Mouse (Mus musculus) mouse embryonic stem cell (cell line): ENCODE results near the gene Tmem139.

Source experiments
- in situ Hi-C, 2 experiments: fragments of 300-500 bp; cut with MboI; formaldehyde crosslinking; loops; 1 replicate in 1 of 2; 3 replicates in 1 of 2; pipeline ENCODE4 v1.14.3; 2019 to 2020; ENCODE audit warnings: low sequenced_read_pairs in 2 of 2, low pct_unique_long_range_greater_than_20kb in 1 of 2, mixed read lengths in 1 of 2; ENCODE audit not compliant: unreplicated experiment in 1 of 2

Tmem139 gene

DNA sequence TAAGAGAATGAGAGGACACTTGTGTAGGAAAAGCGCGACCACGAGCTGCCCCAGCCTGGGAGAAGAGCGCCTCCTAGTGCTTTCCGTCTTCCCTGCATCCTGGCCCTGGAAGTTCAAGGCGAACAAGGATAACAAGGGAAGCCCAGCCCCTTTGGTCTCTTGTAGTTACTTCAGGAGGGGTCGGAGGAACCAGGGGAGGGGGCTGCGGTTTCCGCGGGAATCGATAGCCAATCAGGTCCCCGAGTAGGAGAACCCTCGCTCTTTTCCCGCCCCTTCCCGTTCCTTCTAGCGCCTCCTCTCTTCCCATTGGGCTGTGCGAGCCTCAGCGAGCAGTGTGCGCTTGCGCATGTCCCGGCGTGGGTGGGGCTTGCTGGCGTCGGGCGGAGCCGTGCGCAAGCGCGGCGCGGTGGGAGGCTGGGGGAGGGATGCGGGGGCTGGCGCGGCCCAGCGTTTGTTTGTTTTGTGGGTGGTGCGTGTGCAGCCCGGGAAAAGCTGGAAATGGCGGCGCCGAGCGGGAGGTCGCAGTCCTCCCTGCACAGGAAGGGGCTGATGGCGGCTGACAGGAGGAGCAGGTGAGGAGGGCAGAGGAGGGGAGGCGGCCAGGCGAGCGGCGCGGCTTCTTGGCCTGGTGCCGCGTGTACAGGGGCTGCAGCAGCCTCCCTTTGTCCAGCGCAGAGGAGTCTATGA, 3.0 kb downstream of the Tmem139 start, which contains the start of gene Casp2:
TSS of gene Casp2 (plus strand) at position 360 of the 687 bp plus-strand sequence.
- in situ Hi-C loops, result no loop called here

DNA sequence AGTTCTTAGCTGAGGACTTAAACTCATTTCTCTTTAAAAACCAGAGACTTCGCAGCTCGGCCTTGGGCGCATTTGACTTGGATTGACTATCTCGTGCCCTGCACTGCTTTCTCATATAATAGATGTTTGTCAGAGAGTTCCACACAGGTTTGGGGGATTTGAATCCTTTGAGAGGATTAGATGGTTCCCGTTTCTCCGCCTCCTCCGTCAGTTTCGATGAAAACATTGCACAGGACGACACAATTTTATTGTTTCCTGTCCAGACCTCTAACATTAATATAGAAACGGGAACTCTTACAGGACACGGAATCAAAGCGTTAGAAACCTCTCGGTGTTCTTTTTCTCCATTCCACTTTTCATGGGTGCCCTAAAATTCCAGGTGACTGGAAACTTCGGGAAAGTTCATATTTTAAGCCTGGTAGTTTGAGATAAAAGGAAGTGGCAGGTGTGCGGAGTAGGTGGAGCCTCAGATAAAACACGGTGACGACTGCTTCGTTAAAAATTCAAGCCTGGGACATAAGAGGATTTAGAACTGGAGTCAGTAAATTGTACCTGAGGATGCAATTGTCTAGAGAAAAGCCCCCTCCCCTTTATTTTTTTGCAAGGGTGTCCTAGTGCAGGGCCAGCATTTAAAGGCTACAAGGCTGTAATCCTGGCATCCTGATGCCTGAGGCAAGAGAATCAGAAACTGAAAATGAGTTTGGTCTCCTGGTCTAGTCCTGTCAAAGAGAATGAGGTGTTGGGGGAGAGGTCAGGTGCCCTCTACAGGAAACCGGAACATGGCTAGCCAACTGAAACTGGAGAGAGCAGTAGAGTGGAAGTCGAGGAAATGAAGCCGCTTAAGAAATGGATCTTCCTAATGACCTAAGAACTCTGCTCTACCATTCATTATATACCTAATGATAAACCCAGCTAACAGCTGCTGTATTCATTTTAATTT, 3.9 kb downstream of the Tmem139 start:
- in situ Hi-C loops, result no loop called here

DNA sequence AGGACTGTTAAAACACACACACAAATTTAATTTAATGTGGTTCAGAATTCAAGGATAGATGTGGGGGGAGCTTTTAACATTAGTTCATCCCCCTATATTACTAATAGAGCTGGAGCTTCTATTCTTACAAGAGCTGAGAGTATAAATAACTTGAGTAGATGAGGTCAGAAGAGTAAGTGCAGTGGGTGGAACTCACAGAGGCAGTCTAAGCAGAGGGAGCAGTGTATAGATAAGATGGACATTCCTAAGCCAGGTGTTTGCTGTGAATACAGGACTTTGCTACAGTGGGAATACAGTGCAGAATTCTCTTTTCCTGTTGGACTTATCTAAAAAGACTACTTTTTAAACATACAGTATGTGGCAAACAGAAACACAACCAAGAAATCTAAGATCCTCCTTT, 9.0 kb downstream of the Tmem139 start:
- in situ Hi-C loops, result no loop called here

DNA sequence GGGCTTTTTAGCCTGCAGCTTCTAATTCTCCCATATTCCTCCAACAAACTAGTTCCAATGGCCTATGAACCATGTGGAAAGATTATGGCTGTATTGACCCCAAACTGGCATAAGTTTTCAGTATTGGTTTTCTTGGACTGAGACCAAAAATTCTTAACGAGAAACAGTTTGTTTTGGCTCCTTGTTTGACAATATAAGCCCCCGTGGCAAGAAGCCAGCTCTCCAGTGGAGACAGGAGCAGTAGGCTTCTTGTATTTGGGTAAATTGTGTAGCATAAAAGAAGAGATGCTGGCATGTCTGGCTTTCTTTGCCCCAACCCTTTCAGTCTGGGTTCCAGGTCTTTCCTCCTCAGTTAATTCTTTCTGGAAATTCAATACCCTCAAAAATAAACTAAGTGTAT, 14.4 kb downstream of the Tmem139 start:
- in situ Hi-C loops, result loop anchor here in 1 of 2 experiments (25.0 kb wide), 1 partner anchor 1914 kb away; no protein-coding TSS in a partner anchor

- in situ Hi-C loops, result loop anchor here in 1 of 2 experiments (25.0 kb wide), 1 partner anchor 1921 kb away; no protein-coding TSS in a partner anchor
Observed at GRCm38 (mm10) chr6:42282865-42283528, 21.2 kb downstream of the Tmem139 start.

- in situ Hi-C loops, result loop anchor here in 1 of 2 experiments (25.0 kb wide), 1 partner anchor 1924 kb away; no protein-coding TSS in a partner anchor
Observed at GRCm38 (mm10) chr6:42286448-42286847, 24.7 kb downstream of the Tmem139 start, which contains the start of gene Clcn1. TSS of gene Clcn1 (plus strand) at chr6:42286685.

DNA sequence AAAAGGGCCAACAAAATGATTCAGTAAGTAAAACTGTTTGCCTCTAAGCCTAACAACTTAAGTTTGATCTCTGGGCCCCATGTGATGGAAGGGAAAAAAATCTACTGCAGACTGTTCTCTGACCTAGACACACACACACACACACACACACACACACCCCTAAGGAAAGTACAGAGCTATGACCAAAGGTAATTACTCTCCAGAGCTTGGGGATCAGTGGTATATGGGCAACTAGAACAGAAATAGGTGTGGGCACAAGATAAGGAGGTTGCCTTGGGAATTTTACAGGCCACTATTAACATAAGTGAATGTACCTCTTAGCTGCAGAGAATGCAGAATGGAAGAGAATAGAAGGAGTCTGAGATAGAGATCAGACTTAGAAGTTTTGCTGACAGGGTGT, 25.8 kb downstream of the Tmem139 start:
- in situ Hi-C loops, result loop anchor here in 1 of 2 experiments (25.0 kb wide), 1 partner anchor 1925 kb away; no protein-coding TSS in a partner anchor

- in situ Hi-C loops, result loop anchor here in 1 of 2 experiments (25.0 kb wide), 1 partner anchor 1931 kb away; no protein-coding TSS in a partner anchor
Observed at GRCm38 (mm10) chr6:42293327-42293726, 31.6 kb downstream of the Tmem139 start.

- in situ Hi-C loops, result loop anchor here in 1 of 2 experiments (25.0 kb wide), 1 partner anchor 1933 kb away; no protein-coding TSS in a partner anchor
Observed at GRCm38 (mm10) chr6:42295549-42296094, 33.9 kb downstream of the Tmem139 start.

- in situ Hi-C loops, result loop anchor here in 1 of 2 experiments (25.0 kb wide), 1 partner anchor 1937 kb away; no protein-coding TSS in a partner anchor
Observed at GRCm38 (mm10) chr6:42299362-42299761, 37.6 kb downstream of the Tmem139 start.

- in situ Hi-C loops, result no loop called here
Observed at GRCm38 (mm10) chr6:42309816-42310378, 48.1 kb downstream of the Tmem139 start.

GRCm38 (mm10) chr6:42310427-42311053, 48.8 kb downstream of the Tmem139 start:
- in situ Hi-C loops, result no loop called here
